Mouse (Mus musculus): ENCODE measurements at regions not wholly inside any gene's neighbourhood (a gene's known extent, or its start where the extent isn't known, plus 50 kb on each side); places are given as distances from the start of the nearest gene placed in this dataset.

DNA sequence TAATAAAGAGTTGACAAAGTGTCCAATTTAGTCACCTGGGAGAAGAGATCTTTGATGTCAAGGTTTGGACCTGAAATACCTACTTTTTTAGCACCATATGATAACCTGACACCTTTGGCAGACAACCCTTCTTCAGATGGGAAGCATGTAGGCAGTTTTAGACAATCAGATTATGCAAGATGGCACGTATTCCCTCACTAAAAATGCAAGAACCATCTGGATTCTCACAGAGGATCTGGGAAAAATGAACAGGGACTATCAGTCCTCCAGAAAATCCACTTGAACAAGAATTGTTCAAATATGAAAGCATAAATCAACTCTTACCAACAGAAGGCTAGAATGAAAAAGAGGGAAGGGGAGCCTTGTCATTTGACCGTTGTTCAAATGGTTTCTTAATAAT lies 148.4 kb downstream of the Mat2b start:
- TF ChIP-seq CTCF (IDR thresholded peaks at IDR 0.05; ENCODE audit: low read depth) (no peak), EP300 (IDR thresholded peaks at IDR 0.05; ENCODE audit: low read depth) (no peak)
